Mouse (Mus musculus): ENCODE results near the gene Gpc1. TPM values are rescaled to one million over a fixed set of nuclear protein-coding genes. Genes with fewer than 3 reads are reported as not detected.
A peak's percentile ranks its signal among the peaks of the same experiment; 100 is the strongest.

Gpc1 gene
- polyA plus RNA-seq, 1 experiment from 2014 or later = 49.7 TPM

GRCm38 (mm10) chr1:92798425-92798824 lies 33.0 kb upstream of the Gpc1 start:
- WGBS = 66% methylated on average over 2 of the region's 2 CpGs
- no peak overlapping the region for H3K27ac ChIP-seq (ENCODE audit: low read length)
- no peaks in the 10 kb centered on the region for H3K36me3 ChIP-seq (ENCODE audit: control insufficient read depth, insufficient read depth, low read length)
- no peak overlapping the region for H3K4me2 ChIP-seq (replicated peaks; ENCODE audit: low read depth, low read length)
- no peak overlapping the region for H3K9ac ChIP-seq (replicated peaks; ENCODE audit: low read depth, low read length)
- H3K27me3 ChIP-seq (ENCODE audit: control insufficient read depth, insufficient read depth, low read length) = no peaks in the 10 kb centered on the region
- no peaks in the 10 kb centered on the region for H3K4me1 ChIP-seq (ENCODE audit: control insufficient read depth, insufficient read depth, low read length)
- no peak overlapping the region for H3K4me3 ChIP-seq (ENCODE audit: low read depth, low read length)
- ATAC-seq (ENCODE audit: insufficient number of reproducible peaks, insufficient read depth, low FRiP score, low read depth) = no peak
- H3K9me3 ChIP-seq (ENCODE audit: control insufficient read depth, low read depth, low read length) = no peaks in the 10 kb centered on the region

GRCm38 (mm10) chr1:92799653-92800052 lies 31.8 kb upstream of the Gpc1 start:
- H3K4me3 ChIP-seq (ENCODE audit: low read depth, low read length) = no peak overlapping the region
- no peak overlapping the region for H3K9ac ChIP-seq (replicated peaks; ENCODE audit: low read depth, low read length)
- H3K36me3 ChIP-seq (ENCODE audit: control insufficient read depth, insufficient read depth, low read length) = no peaks in the 10 kb centered on the region
- WGBS = 80% methylated on average over 5 of the region's 5 CpGs
- no peak overlapping the region for H3K4me2 ChIP-seq (replicated peaks; ENCODE audit: low read depth, low read length)
- ATAC-seq (ENCODE audit: insufficient number of reproducible peaks, insufficient read depth, low FRiP score, low read depth) = no peak
- no peaks in the 10 kb centered on the region for H3K4me1 ChIP-seq (ENCODE audit: control insufficient read depth, insufficient read depth, low read length)
- H3K27me3 ChIP-seq (ENCODE audit: control insufficient read depth, insufficient read depth, low read length) = no peaks in the 10 kb centered on the region
- no peaks in the 10 kb centered on the region for H3K9me3 ChIP-seq (ENCODE audit: control insufficient read depth, low read depth, low read length)
- H3K27ac ChIP-seq (ENCODE audit: low read length) = no peak overlapping the region

GRCm38 (mm10) chr1:92802362-92802761 lies 29.1 kb upstream of the Gpc1 start:
- ATAC-seq (ENCODE audit: insufficient number of reproducible peaks, insufficient read depth, low FRiP score, low read depth) = no peak
- H3K9me3 ChIP-seq (ENCODE audit: control insufficient read depth, low read depth, low read length) = no peaks in the 10 kb centered on the region
- no peaks in the 10 kb centered on the region for H3K4me1 ChIP-seq (ENCODE audit: control insufficient read depth, insufficient read depth, low read length)
- no peak overlapping the region for H3K9ac ChIP-seq (replicated peaks; ENCODE audit: low read depth, low read length)
- H3K4me2 ChIP-seq (replicated peaks; ENCODE audit: low read depth, low read length) = no peak overlapping the region
- H3K4me3 ChIP-seq (ENCODE audit: low read depth, low read length) = no peak overlapping the region
- no peak overlapping the region for H3K27ac ChIP-seq (ENCODE audit: low read length)
- H3K36me3 ChIP-seq (ENCODE audit: control insufficient read depth, insufficient read depth, low read length) = no peaks in the 10 kb centered on the region
- H3K27me3 ChIP-seq (ENCODE audit: control insufficient read depth, insufficient read depth, low read length) = no peaks in the 10 kb centered on the region
- WGBS = 86% methylated on average over 1 of the region's 1 CpGs

GRCm38 (mm10) chr1:92803376-92803775 lies 28.1 kb upstream of the Gpc1 start:
- Histone ChIP-seq H3K4me3 (ENCODE audit: low read depth, low read length) (no peak overlapping the region), H3K9me3 (ENCODE audit: control insufficient read depth, low read depth, low read length) (no peaks in the 10 kb centered on the region), H3K27me3 (ENCODE audit: control insufficient read depth, insufficient read depth, low read length) (no peaks in the 10 kb centered on the region), H3K4me1 (ENCODE audit: control insufficient read depth, insufficient read depth, low read length) (no peaks in the 10 kb centered on the region), H3K4me2 (replicated peaks; ENCODE audit: low read depth, low read length) (no peak overlapping the region), H3K36me3 (ENCODE audit: control insufficient read depth, insufficient read depth, low read length) (no peaks in the 10 kb centered on the region), H3K9ac (replicated peaks; ENCODE audit: low read depth, low read length) (no peak overlapping the region), H3K27ac (ENCODE audit: low read length) (no peak overlapping the region)
- WGBS = 71% methylated on average over 4 of the region's 4 CpGs
- ATAC-seq (ENCODE audit: insufficient number of reproducible peaks, insufficient read depth, low FRiP score, low read depth) = no peak

- no peaks in the 10 kb centered on the region for H3K36me3 ChIP-seq (ENCODE audit: control insufficient read depth, insufficient read depth, low read length)
- WGBS = 58% methylated on average over 5 of the region's 5 CpGs
These were observed 26.3 kb upstream of the Gpc1 start for GRCm38 (mm10) chr1:92805181-92805580.

GRCm38 (mm10) chr1:92805836-92806235 lies 25.6 kb upstream of the Gpc1 start:
- Histone ChIP-seq H3K27ac (ENCODE audit: low read length) (no peak overlapping the region), H3K4me1 (ENCODE audit: control insufficient read depth, insufficient read depth, low read length) (no peaks in the 10 kb centered on the region), H3K36me3 (ENCODE audit: control insufficient read depth, insufficient read depth, low read length) (no peaks in the 10 kb centered on the region), H3K4me3 (ENCODE audit: low read depth, low read length) (no peak overlapping the region), H3K27me3 (ENCODE audit: control insufficient read depth, insufficient read depth, low read length) (no peaks in the 10 kb centered on the region), H3K4me2 (replicated peaks; ENCODE audit: low read depth, low read length) (no peak overlapping the region), H3K9ac (replicated peaks; ENCODE audit: low read depth, low read length) (no peak overlapping the region), H3K9me3 (ENCODE audit: control insufficient read depth, low read depth, low read length) (peaks cover 5% of the 10 kb centered on the region; the same call in 1 of the 2 replicates)
- no peak for ATAC-seq (ENCODE audit: insufficient number of reproducible peaks, insufficient read depth, low FRiP score, low read depth)
- 68% methylated on average over 2 of the region's 2 CpGs for WGBS

More at GRCm38 (mm10) chr1:92805181-92805580, 26.3 kb upstream of the Gpc1 start:
- Histone ChIP-seq H3K9ac (replicated peaks; ENCODE audit: low read depth, low read length) (no peak overlapping the region), H3K4me2 (replicated peaks; ENCODE audit: low read depth, low read length) (no peak overlapping the region), H3K27me3 (ENCODE audit: control insufficient read depth, insufficient read depth, low read length) (no peaks in the 10 kb centered on the region), H3K4me1 (ENCODE audit: control insufficient read depth, insufficient read depth, low read length) (no peaks in the 10 kb centered on the region), H3K9me3 (ENCODE audit: control insufficient read depth, low read depth, low read length) (peaks cover 5% of the 10 kb centered on the region; the same call in 1 of the 2 replicates), H3K27ac (ENCODE audit: low read length) (no peak overlapping the region), H3K4me3 (ENCODE audit: low read depth, low read length) (no peak overlapping the region)
- no peak for ATAC-seq (ENCODE audit: insufficient number of reproducible peaks, insufficient read depth, low FRiP score, low read depth)

GRCm38 (mm10) chr1:92806720-92807119 lies 24.7 kb upstream of the Gpc1 start:
- Histone ChIP-seq H3K27me3 (ENCODE audit: control insufficient read depth, insufficient read depth, low read length) (no peaks in the 10 kb centered on the region), H3K4me3 (ENCODE audit: low read depth, low read length) (no peak overlapping the region), H3K27ac (ENCODE audit: low read length) (no peak overlapping the region), H3K4me1 (ENCODE audit: control insufficient read depth, insufficient read depth, low read length) (no peaks in the 10 kb centered on the region), H3K9me3 (ENCODE audit: control insufficient read depth, low read depth, low read length) (peaks cover 5% of the 10 kb centered on the region; the same call in 1 of the 2 replicates), H3K4me2 (replicated peaks; ENCODE audit: low read depth, low read length) (no peak overlapping the region), H3K36me3 (ENCODE audit: control insufficient read depth, insufficient read depth, low read length) (no peaks in the 10 kb centered on the region), H3K9ac (replicated peaks; ENCODE audit: low read depth, low read length) (no peak overlapping the region)
- no peak for ATAC-seq (ENCODE audit: insufficient number of reproducible peaks, insufficient read depth, low FRiP score, low read depth)
- 77% methylated on average over 3 of the region's 3 CpGs for WGBS

GRCm38 (mm10) chr1:92809621-92810020 lies 21.8 kb upstream of the Gpc1 start:
- Histone ChIP-seq H3K9ac (replicated peaks; ENCODE audit: low read depth, low read length) (no peak overlapping the region), H3K4me1 (ENCODE audit: control insufficient read depth, insufficient read depth, low read length) (no peaks in the 10 kb centered on the region), H3K4me2 (replicated peaks; ENCODE audit: low read depth, low read length) (no peak overlapping the region), H3K36me3 (ENCODE audit: control insufficient read depth, insufficient read depth, low read length) (no peaks in the 10 kb centered on the region), H3K4me3 (ENCODE audit: low read depth, low read length) (no peak overlapping the region), H3K27me3 (ENCODE audit: control insufficient read depth, insufficient read depth, low read length) (no peaks in the 10 kb centered on the region), H3K27ac (ENCODE audit: low read length) (no peak overlapping the region), H3K9me3 (ENCODE audit: control insufficient read depth, low read depth, low read length) (peaks cover 5% of the 10 kb centered on the region; the same call in 1 of the 2 replicates)
- 79% methylated on average over 4 of the region's 4 CpGs for WGBS
- no peak for ATAC-seq (ENCODE audit: insufficient number of reproducible peaks, insufficient read depth, low FRiP score, low read depth)

GRCm38 (mm10) chr1:92814319-92814718 lies 17.1 kb upstream of the Gpc1 start:
- 0 out of 2 replicates have a peak, but pooled peaks have one; percentile 23 for ATAC-seq (ENCODE audit: insufficient number of reproducible peaks, insufficient read depth, low FRiP score, low read depth)
- 0 out of 2 replicates have a peak overlapping the region, but pooled peaks have one; percentile 44 for H3K27ac ChIP-seq (ENCODE audit: low read length)
- peaks cover 4% of the 10 kb centered on the region; the same call in 1 of the 2 replicates for H3K9me3 ChIP-seq (ENCODE audit: control insufficient read depth, low read depth, low read length)

More at GRCm38 (mm10) chr1:92814319-92814718, 17.1 kb upstream of the Gpc1 start:
- Histone ChIP-seq H3K4me3 (ENCODE audit: low read depth, low read length) (no peak overlapping the region), H3K9ac (replicated peaks; ENCODE audit: low read depth, low read length) (no peak overlapping the region), H3K4me2 (replicated peaks; ENCODE audit: low read depth, low read length) (no peak overlapping the region), H3K4me1 (ENCODE audit: control insufficient read depth, insufficient read depth, low read length) (0 out of 2 replicates have a peak, but pooled peaks cover 9% of the 10 kb centered on the region), H3K27me3 (ENCODE audit: control insufficient read depth, insufficient read depth, low read length) (no peaks in the 10 kb centered on the region), H3K36me3 (ENCODE audit: control insufficient read depth, insufficient read depth, low read length) (no peaks in the 10 kb centered on the region)
- WGBS = 47% methylated on average over 5 of the region's 5 CpGs
